Mouse (Mus musculus): ENCODE data around the gene Ubac1.

GRCm38 (mm10) chr2:25982426-25983091 is 39.0 kb downstream of the Ubac1 start:
- TF ChIP-seq POLR2A (IDR thresholded peaks at IDR 0.05; ENCODE audit: insufficient read depth, low read depth, low read length) (no peak), CTCF (IDR thresholded peaks at IDR 0.05; ENCODE audit: insufficient read depth, low read depth, low read length) (no peak)

Data from olfactory bulb, adult 2 months (tissue).